Mouse (Mus musculus) ES-E14 (cell line): Measurements from ENCODE around the gene Ctnnd1. TPM values are rescaled to one million over a fixed set of nuclear protein-coding genes. Genes with fewer than 3 reads are reported as not detected.

Experiments used
- DNase-seq: peaks from one replicate; pipeline ENCODE4 v3.0.0-alpha.2; 2013; ENCODE audit warnings: low read depth, low spot score
- H3K27ac ChIP-seq: 2 replicates; pipeline ENCODE4 v1.5.1; 2012; ENCODE audit warnings: low read depth, mild to moderate bottlenecking, low read length, moderate library complexity, mixed read lengths; ENCODE audit not compliant: poor library complexity, insufficient read depth, severe bottlenecking
- H3K36me3 ChIP-seq: 2 replicates; pipeline ENCODE4 v1.6.1; 2012; ENCODE audit warnings: mild to moderate bottlenecking, low read length, moderate library complexity, mixed read lengths; ENCODE audit not compliant: control insufficient read depth, poor library complexity, insufficient read depth, severe bottlenecking
- H3K4me1 ChIP-seq, 2 experiments: fragments of 150-350 bp in 1 of 2; sonication (generic) in 1 of 2; 2 replicates each; pipeline ENCODE4 v1.6.1; 2012; ENCODE audit warnings: low read length in 2 of 2, mild to moderate bottlenecking in 1 of 2, mixed read lengths in 1 of 2; ENCODE audit not compliant: control insufficient read depth in 2 of 2, insufficient read depth in 2 of 2, poor library complexity in 1 of 2
- H3K4me3 ChIP-seq, 2 experiments: fragments of 150-350 bp in 1 of 2; sonication (generic) in 1 of 2; 2 replicates each; pipeline ENCODE4 v1.5.1; 2012; ENCODE audit warnings: low read length in 2 of 2, low read depth in 1 of 2, mild to moderate bottlenecking in 1 of 2, mixed read lengths in 1 of 2; ENCODE audit not compliant: insufficient read depth in 1 of 2, poor library complexity in 1 of 2, severe bottlenecking in 1 of 2
- H3K9ac ChIP-seq: 2 replicates; pipeline ENCODE4 v1.6.1; 2012; ENCODE audit warnings: low read depth, mild to moderate bottlenecking, low read length, mixed read lengths; ENCODE audit not compliant: poor library complexity, insufficient read depth, severe bottlenecking
- H3K9me3 ChIP-seq: fragments of 150-350 bp; sonication (generic); 2 replicates; pipeline ENCODE4 v1.6.1; 2012; ENCODE audit warnings: low read depth, mild to moderate bottlenecking, low read length; ENCODE audit not compliant: control insufficient read depth, insufficient read depth
- CHD2 ChIP-seq: IDR thresholded peaks from 2 replicates; pipeline ENCODE4 v1.6.1; 2014; ENCODE audit warnings: mild to moderate bottlenecking, low read depth, low read length, inconsistent platforms
- HCFC1 ChIP-seq: IDR thresholded peaks from 2 replicates; pipeline ENCODE4 v1.6.1; 2012; ENCODE audit warnings: low read length, inconsistent platforms, borderline replicate concordance; ENCODE audit not compliant: insufficient read depth
- MAFK ChIP-seq: IDR thresholded peaks from 2 replicates; pipeline ENCODE4 v1.6.1; 2014; ENCODE audit warnings: mild to moderate bottlenecking, low read depth, low read length, inconsistent platforms; ENCODE audit not compliant: insufficient read depth
- ZC3H11A ChIP-seq: IDR thresholded peaks from 2 replicates; pipeline ENCODE4 v1.6.1; 2012; ENCODE audit warnings: low read depth, mild to moderate bottlenecking, inconsistent platforms, low read length, borderline replicate concordance
- ZNF384 ChIP-seq: IDR thresholded peaks from 2 replicates; pipeline ENCODE4 v1.6.1; 2012; ENCODE audit warnings: low read depth, low read length, inconsistent platforms
- in situ Hi-C, 2 experiments: fragments of 600-800 bp; cut with MboI; formaldehyde crosslinking; loops; one replicate each; pipeline ENCODE4 v1.15.1; 2025; ENCODE audit warnings: low sequenced_read_pairs in 2 of 2, inconsistent platforms in 1 of 2; ENCODE audit not compliant: unreplicated experiment in 2 of 2
- total RNA-seq: library from RNA; depleted of rRNA; stranded (reverse); fragments of 300-350 nt; gene quantifications from 2 replicates; pipeline ENCODE4 v1.2.3, GENCODE M21; 2012

Ctnnd1 gene
- total RNA-seq, 1 experiment: 51.5 TPM

- Histone ChIP-seq H3K27ac (no peak overlapping the region), H3K4me1 (no peaks in the 10 kb centered on the region), H3K9me3 (no peaks in the 10 kb centered on the region), H3K4me3 (no peak overlapping the region), H3K36me3 (peaks cover 4% of the 10 kb centered on the region), H3K9ac (no peak overlapping the region)
- DNase-seq: no peak
- in situ Hi-C loops: no loop called here
- TF ChIP-seq CHD2 (no peak), ZC3H11A (no peak), MAFK (no peak), ZNF384 (no peak), HCFC1 (no peak)
Measured at GRCm38 (mm10) chr2:84592801-84593200, 57.8 kb downstream of the Ctnnd1 start.

GRCm38 (mm10) chr2:84585700-84586099, 64.9 kb downstream of the Ctnnd1 start:
- peaks cover 2% of the 10 kb centered on the region; the same call in 1 of the 2 replicates for H3K36me3 ChIP-seq
- TF ChIP-seq HCFC1: no peak
- TF ChIP-seq CHD2: no peak
- no peak for TF ChIP-seq MAFK
- no peak for TF ChIP-seq ZNF384
- TF ChIP-seq ZC3H11A: no peak
- in situ Hi-C loops: no loop called here

GRCm38 (mm10) chr2:84582286-84582685, 68.3 kb downstream of the Ctnnd1 start:
- H3K27ac ChIP-seq: no peak overlapping the region
- no peak overlapping the region for H3K4me3 ChIP-seq
- no peak for DNase-seq
- peaks cover 0 to 2% of the 10 kb centered on the region in 2 experiments; a peak in 2 of 4 replicates for H3K4me1 ChIP-seq
- H3K9me3 ChIP-seq: peaks cover 5% of the 10 kb centered on the region; the same call in 1 of the 2 replicates
- no peak for TF ChIP-seq CHD2
- TF ChIP-seq ZC3H11A: no peak
- no peak for TF ChIP-seq ZNF384
- TF ChIP-seq HCFC1: no peak
- no peak for TF ChIP-seq MAFK
- H3K9ac ChIP-seq: no peak overlapping the region
- no peaks in the 10 kb centered on the region; the same call in 1 of the 2 replicates for H3K36me3 ChIP-seq
- in situ Hi-C loops: no loop called here

More at GRCm38 (mm10) chr2:84585700-84586099, 64.9 kb downstream of the Ctnnd1 start:
- Histone ChIP-seq H3K4me1 (peaks cover 0 to 2% of the 10 kb centered on the region in 2 experiments; a peak in 2 of 4 replicates), H3K27ac (no peak overlapping the region; the same call in 1 of the 2 replicates), H3K9me3 (no peaks in the 10 kb centered on the region; the same call in 1 of the 2 replicates), H3K4me3 (no peak overlapping the region), H3K9ac (no peak overlapping the region)
- DNase-seq: no peak

- Histone ChIP-seq H3K36me3 (no peaks in the 10 kb centered on the region; the same call in 1 of the 2 replicates), H3K9me3 (peaks cover 5% of the 10 kb centered on the region; the same call in 1 of the 2 replicates), H3K4me1 (peaks cover 0 to 2% of the 10 kb centered on the region in 2 experiments; a peak in 2 of 4 replicates), H3K4me3 (no peak overlapping the region), H3K9ac (no peak overlapping the region), H3K27ac (no peak overlapping the region)
- in situ Hi-C loops: no loop called here
- DNase-seq: no peak
- TF ChIP-seq CHD2 (no peak), ZC3H11A (0 out of 2 replicates have a peak, but pooled peaks have one; percentile 6), HCFC1 (no peak), MAFK (no peak), ZNF384 (peak; percentile 95)
Measured at GRCm38 (mm10) chr2:84581208-84581607, 69.4 kb downstream of the Ctnnd1 start.
